Mouse (Mus musculus) ES-E14 (cell line): ENCODE results near the gene Ptp4a2.

ENCODE experiments used
- CHD2 ChIP-seq: IDR thresholded peaks from 2 replicates; pipeline ENCODE4 v1.6.1; 2014; ENCODE audit warnings: mild to moderate bottlenecking, low read depth, low read length, inconsistent platforms
- HCFC1 ChIP-seq: IDR thresholded peaks from 2 replicates; pipeline ENCODE4 v1.6.1; 2012; ENCODE audit warnings: low read length, inconsistent platforms, borderline replicate concordance; ENCODE audit not compliant: insufficient read depth
- MAFK ChIP-seq: IDR thresholded peaks from 2 replicates; pipeline ENCODE4 v1.6.1; 2014; ENCODE audit warnings: mild to moderate bottlenecking, low read depth, low read length, inconsistent platforms; ENCODE audit not compliant: insufficient read depth
- ZC3H11A ChIP-seq: IDR thresholded peaks from 2 replicates; pipeline ENCODE4 v1.6.1; 2012; ENCODE audit warnings: low read depth, mild to moderate bottlenecking, inconsistent platforms, low read length, borderline replicate concordance
- ZNF384 ChIP-seq: IDR thresholded peaks from 2 replicates; pipeline ENCODE4 v1.6.1; 2012; ENCODE audit warnings: low read depth, low read length, inconsistent platforms

GRCm38 (mm10) chr4:129781881-129782675 is 28.9 kb upstream of the Ptp4a2 start:
- TF ChIP-seq MAFK: no peak
- TF ChIP-seq HCFC1: no peak
- TF ChIP-seq ZC3H11A: no peak
- TF ChIP-seq CHD2: no peak
- no peak for TF ChIP-seq ZNF384
